Mouse (Mus musculus) forebrain, embryonic 16.5 days (tissue): ENCODE measurements around the gene Tgm2. TPM values are rescaled to one million over a fixed set of nuclear protein-coding genes. Genes with fewer than 3 reads are reported as not detected.

Experiments
- ATAC-seq: fragments of 200-750 bp; cut with Nextera tagmentation; 2 replicates; pipeline ENCODE4 v1.8.0; 2017; ENCODE audit warnings: mild to moderate bottlenecking, moderate library complexity
- H3K27ac ChIP-seq: fragments of 300-500 bp; sonication (generic); 2 replicates; pipeline ENCODE4 v1.5.1; 2014; ENCODE audit warnings: low read length, control low read depth
- H3K27me3 ChIP-seq: fragments of 300-500 bp; sonication (generic); replicated peaks from 2 replicates; pipeline ENCODE4 v1.6.1; 2014; ENCODE audit warnings: low read length; ENCODE audit not compliant: control insufficient read depth, insufficient read depth
- H3K36me3 ChIP-seq: fragments of 300-500 bp; sonication (generic); 2 replicates; pipeline ENCODE4 v1.6.1; 2014; ENCODE audit not compliant: control insufficient read depth, insufficient read depth
- H3K4me1 ChIP-seq: fragments of 300-500 bp; sonication (generic); replicated peaks from 2 replicates; pipeline ENCODE4 v1.6.1; 2014; ENCODE audit warnings: low read length; ENCODE audit not compliant: control insufficient read depth, insufficient read depth
- H3K4me2 ChIP-seq: fragments of 300-500 bp; sonication (generic); 2 replicates; pipeline ENCODE4 v1.6.1; 2014; ENCODE audit warnings: mild to moderate bottlenecking, low read length, control low read depth
- H3K4me3 ChIP-seq: fragments of 300-500 bp; sonication (generic); replicated peaks from 2 replicates; pipeline ENCODE4 v1.5.1; 2014; ENCODE audit warnings: mild to moderate bottlenecking, low read length, control low read depth
- H3K9ac ChIP-seq: fragments of 300-500 bp; sonication (generic); replicated peaks from 2 replicates; pipeline ENCODE4 v1.6.1; 2014; ENCODE audit warnings: low read depth, low read length, control low read depth
- H3K9me3 ChIP-seq: fragments of 300-500 bp; sonication (generic); 2 replicates; pipeline ENCODE4 v1.6.1; 2016; ENCODE audit warnings: low read length; ENCODE audit not compliant: control insufficient read depth
- WGBS: fragments of 180-500 bp; shearing (Covaris S2); extraction: QIAGEN DNeasy Blood & Tissue Kit; methylation state at CpG from one replicate; pipeline ENCODE4 v1.1.7; 2014; 5-methylcytosine and 5-hydroxymethylcytosine counted together
- polyA plus RNA-seq: library from polyadenylated mRNA; unstranded; fragments of >200 nt; fragmentation: Nextera tagmentation; extraction: Ambion mirVana; gene quantifications from 2 replicates; pipeline ENCODE4 v1.2.1, GENCODE M21; 2015

The Tgm2 gene
- polyA plus RNA-seq, 1 experiment from 2014 or later: 5.0 TPM

DNA sequence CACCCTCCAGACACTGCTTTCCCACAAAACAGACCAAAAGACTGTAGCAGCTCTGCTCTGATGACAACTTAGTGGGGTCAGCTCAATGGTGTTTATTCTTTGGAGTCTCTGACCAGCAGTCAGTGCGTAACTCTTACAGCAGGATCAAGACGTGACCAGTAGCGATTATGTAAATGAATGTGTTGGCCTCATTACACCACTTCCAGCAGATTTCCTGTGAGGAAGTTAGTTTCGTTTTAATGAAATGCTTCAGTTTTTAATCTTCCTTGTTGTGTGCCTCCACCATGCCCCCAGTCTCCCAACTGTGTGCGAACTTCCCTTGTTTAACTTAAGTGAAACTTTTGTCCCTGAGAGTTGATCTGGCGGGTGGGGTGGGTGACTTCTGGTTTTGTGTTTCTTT is 69.5 kb downstream of the Tgm2 start:
- WGBS: 82% methylated on average over 6 of the region's 6 CpGs
- no peaks in the 10 kb centered on the region for H3K27me3 ChIP-seq
- H3K9ac ChIP-seq: no peak overlapping the region
- no peak overlapping the region for H3K4me2 ChIP-seq
- H3K4me1 ChIP-seq: no peaks in the 10 kb centered on the region
- ATAC-seq: no peak
- peaks cover 10% of the 10 kb centered on the region for H3K36me3 ChIP-seq
- no peak overlapping the region for H3K4me3 ChIP-seq
- H3K27ac ChIP-seq: no peak overlapping the region
- no peaks in the 10 kb centered on the region for H3K9me3 ChIP-seq

DNA sequence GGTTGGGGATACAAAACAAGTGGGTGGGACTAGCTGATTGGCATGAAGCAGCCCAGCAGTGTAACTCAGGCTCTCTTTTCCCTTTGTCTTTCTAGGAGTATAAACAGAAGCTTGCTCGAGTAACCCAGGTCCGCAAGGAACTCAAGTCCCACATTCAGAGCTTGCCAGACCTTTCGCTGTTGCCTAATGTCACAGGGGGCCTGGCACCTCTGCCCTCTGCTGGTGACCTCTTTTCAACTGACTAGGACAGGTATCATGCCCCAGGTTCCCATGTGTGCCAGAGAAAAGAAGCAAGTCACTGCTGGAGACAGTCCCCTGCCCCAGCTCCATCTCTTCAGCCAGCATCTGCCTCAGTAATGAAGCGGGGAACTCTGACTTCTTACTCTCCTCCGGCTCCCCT is 71.4 kb downstream of the Tgm2 start:
- no peak overlapping the region for H3K4me3 ChIP-seq
- 86% methylated on average over 5 of the region's 5 CpGs for WGBS
- H3K4me1 ChIP-seq: no peaks in the 10 kb centered on the region
- H3K9me3 ChIP-seq: no peaks in the 10 kb centered on the region
- H3K9ac ChIP-seq: no peak overlapping the region
- no peaks in the 10 kb centered on the region for H3K27me3 ChIP-seq
- peaks cover 12% of the 10 kb centered on the region for H3K36me3 ChIP-seq
- ATAC-seq: no peak
- no peak overlapping the region for H3K27ac ChIP-seq
- H3K4me2 ChIP-seq: no peak overlapping the region

DNA sequence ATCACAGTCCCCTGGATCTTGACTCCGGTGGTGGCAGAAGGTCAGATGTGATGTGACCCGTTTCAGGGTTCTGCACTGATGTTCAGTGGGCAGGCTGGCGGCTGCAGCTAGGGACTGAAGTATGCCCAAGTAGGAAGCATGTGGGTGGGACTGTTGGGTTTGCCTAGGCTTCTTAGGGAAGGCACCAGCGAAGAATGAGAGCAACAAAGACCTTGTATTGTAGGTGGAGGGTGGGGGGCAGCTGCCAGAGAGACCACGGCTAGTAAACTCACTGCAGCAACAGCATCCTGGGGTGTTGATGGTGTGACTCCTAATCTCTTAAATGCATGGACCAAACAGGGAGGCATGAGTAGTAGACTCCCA is 74.6 kb downstream of the Tgm2 start:
- no peak overlapping the region for H3K4me3 ChIP-seq
- no peak for ATAC-seq
- no peak overlapping the region for H3K4me2 ChIP-seq
- no peak overlapping the region for H3K27ac ChIP-seq
- H3K36me3 ChIP-seq: peaks cover 11% of the 10 kb centered on the region
- peaks cover under 1% of the 10 kb centered on the region for H3K4me1 ChIP-seq
- H3K9me3 ChIP-seq: no peaks in the 10 kb centered on the region
- H3K27me3 ChIP-seq: no peaks in the 10 kb centered on the region
- WGBS: 91% methylated on average over 5 of the region's 5 CpGs
- H3K9ac ChIP-seq: no peak overlapping the region

DNA sequence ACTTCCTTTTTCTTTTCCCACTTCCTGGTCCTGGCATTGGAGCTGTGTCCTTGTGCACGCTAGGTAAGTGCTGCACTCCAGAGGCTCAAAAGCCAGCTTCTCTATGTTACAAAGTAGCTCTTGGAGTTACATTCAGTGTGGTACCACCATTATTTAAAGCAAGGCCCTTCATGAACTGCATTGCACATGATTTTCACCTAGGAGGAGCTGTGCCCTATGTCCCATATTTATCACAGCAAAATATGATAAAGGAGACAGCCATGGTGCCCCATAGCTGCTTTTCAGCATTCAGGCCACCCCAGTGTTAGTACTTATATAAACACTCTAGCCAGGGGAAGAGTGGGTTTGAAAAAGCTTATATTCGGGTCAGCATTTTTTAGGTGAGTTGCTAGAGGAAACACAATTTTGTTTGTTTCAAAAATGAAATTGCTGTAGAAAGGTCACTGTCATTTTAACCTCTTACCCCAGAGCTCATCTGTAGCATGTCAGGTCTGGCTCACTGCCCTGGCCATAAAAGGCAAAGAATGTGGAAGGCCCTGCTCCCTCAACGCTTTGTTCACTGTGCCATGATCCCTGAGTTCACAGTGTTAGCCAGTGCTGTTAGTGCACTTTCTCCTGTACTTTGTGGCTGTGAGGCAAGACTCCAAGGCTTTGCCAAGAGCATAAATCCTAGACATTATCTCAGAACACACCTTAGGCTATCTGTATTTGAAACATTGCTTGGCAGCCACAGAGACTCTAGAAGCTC is 75.2 kb downstream of the Tgm2 start:
- 87% methylated on average over 3 of the region's 3 CpGs for WGBS
- Histone ChIP-seq H3K27me3 (no peaks in the 10 kb centered on the region), H3K4me1 (peaks cover 6% of the 10 kb centered on the region), H3K4me3 (no peak overlapping the region), H3K9me3 (no peaks in the 10 kb centered on the region), H3K9ac (no peak overlapping the region), H3K27ac (no peak overlapping the region), H3K36me3 (peaks cover 8% of the 10 kb centered on the region), H3K4me2 (no peak overlapping the region)
- no peak for ATAC-seq

DNA sequence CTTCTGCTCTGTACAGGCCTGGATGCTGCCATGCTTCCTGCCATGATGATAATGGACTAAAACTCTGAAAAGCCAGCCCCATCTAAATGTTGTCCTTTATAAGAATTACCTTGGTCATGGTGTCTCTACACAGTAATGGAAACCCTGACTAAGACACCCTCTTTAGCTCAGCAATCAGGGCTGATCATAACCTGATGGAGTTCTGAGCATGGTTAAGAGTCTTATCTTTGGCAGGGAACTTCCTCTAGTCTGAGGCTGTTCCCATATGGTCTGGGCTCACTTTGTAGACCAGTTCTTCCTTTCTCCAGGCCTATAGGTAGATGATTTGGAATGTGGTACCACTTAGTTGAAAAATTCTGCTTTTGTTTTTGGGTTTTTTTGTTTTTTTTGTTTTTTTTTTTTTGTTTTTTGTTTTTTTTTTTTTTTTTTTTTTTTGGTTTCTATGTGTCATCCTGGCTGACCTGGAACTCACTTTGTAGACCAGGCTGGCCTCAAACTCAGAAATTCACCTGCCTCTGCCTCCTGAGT is 77.7 kb downstream of the Tgm2 start:
- no peak overlapping the region for H3K27ac ChIP-seq
- no peak overlapping the region for H3K9ac ChIP-seq
- H3K4me1 ChIP-seq: peaks cover 11% of the 10 kb centered on the region
- ATAC-seq: no peak
- no peak overlapping the region for H3K4me2 ChIP-seq
- H3K9me3 ChIP-seq: no peaks in the 10 kb centered on the region
- H3K27me3 ChIP-seq: no peaks in the 10 kb centered on the region
- H3K36me3 ChIP-seq: peaks cover 5% of the 10 kb centered on the region; the same call in 1 of the 2 replicates
- no peak overlapping the region for H3K4me3 ChIP-seq

DNA sequence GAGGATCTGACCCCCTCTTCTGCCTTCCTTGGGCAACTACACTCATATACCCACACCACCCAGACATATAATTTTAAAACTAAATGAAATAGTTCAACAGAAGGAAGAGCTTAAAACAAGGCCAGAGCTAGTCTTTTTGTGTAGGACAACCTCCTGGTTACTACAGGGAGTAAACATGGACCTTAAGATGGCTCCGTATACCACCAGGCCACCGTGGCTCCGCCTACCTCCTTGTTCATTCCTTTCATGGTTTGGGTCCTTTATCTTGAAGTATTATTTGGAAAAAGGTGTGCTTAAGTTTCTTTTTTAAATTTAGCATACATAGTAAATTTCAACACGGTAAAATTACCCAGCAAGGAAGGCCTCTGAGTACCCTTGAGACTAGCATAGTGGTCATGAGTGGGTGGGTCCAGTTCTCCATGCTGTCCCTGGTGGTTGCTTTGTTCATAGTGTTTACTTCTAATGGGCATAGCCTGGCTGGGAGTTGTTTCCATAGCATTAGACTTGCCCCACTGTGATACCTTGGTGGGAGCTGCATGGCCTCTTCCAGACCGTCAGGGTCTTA is 78.9 kb downstream of the Tgm2 start:
- ATAC-seq: no peak
- Histone ChIP-seq H3K27ac (no peak overlapping the region), H3K27me3 (no peaks in the 10 kb centered on the region), H3K36me3 (peaks cover 5% of the 10 kb centered on the region; the same call in 1 of the 2 replicates), H3K9ac (no peak overlapping the region), H3K9me3 (no peaks in the 10 kb centered on the region), H3K4me1 (peaks cover 11% of the 10 kb centered on the region), H3K4me3 (no peak overlapping the region), H3K4me2 (no peak overlapping the region)
- WGBS: 96% methylated on average over 5 of the region's 5 CpGs

DNA sequence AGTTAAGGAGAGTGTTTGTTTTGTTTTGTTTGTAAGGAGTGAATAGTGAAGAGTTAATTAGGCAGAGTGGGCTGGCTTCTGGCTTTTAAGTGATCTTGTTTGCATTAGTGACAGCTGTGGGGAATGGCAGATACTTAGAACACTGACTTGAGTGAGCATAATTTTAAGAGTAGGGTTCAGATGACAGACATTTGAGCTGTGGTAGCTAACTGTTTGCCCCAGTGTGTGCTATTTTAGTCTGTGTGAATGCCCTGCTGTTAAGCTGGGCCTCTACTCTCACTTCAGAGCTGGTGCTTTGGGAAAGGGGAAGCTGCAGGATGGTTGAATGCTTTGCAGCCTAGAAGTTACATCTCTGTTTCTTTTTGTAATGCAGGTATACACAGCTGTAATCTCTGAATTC is 79.8 kb downstream of the Tgm2 start:
- Histone ChIP-seq H3K4me3 (no peak overlapping the region), H3K27ac (no peak overlapping the region), H3K36me3 (peaks cover 5% of the 10 kb centered on the region; the same call in 1 of the 2 replicates), H3K4me1 (peaks cover 11% of the 10 kb centered on the region), H3K27me3 (no peaks in the 10 kb centered on the region), H3K9me3 (no peaks in the 10 kb centered on the region), H3K4me2 (no peak overlapping the region), H3K9ac (no peak overlapping the region)
- peak; percentile 26; the same call in 1 of the 2 replicates for ATAC-seq

Other genes with a start within 250 kb of the Tgm2 start
- 5.3 and 6.6 TPM in 2 replicates for gene Vstm2l, start 231.8 kb downstream of the Tgm2 start, polyA plus RNA-seq
- gene Tti1, start 118.0 kb downstream of the Tgm2 start, polyA plus RNA-seq: 21.1 and 22.1 TPM in 2 replicates
- gene Rprd1b, start 117.9 kb downstream of the Tgm2 start, polyA plus RNA-seq: 36.6 and 44.6 TPM in 2 replicates
- 1.8 and 2.8 TPM in 2 replicates for gene D630003M21Rik, start 82.8 kb upstream of the Tgm2 start, polyA plus RNA-seq
- gene Bpi, start 111.7 kb upstream of the Tgm2 start, polyA plus RNA-seq: not detected in 2 replicates
- 2.4 and 3.2 TPM in 2 replicates for gene Lbp, start 160.1 kb upstream of the Tgm2 start, polyA plus RNA-seq
- 49.7 and 217 TPM in 2 replicates for gene Snhg11, start 229.2 kb upstream of the Tgm2 start, polyA plus RNA-seq